Mouse (Mus musculus) cerebellum, adult 2 months (tissue): ENCODE data around the gene Clmn.

Experiments
- CTCF ChIP-seq: fragments of 200-500 bp; IDR thresholded peaks from 2 replicates; pipeline ENCODE4 v1.5.1; 2011; ENCODE audit warnings: low read depth, mild to moderate bottlenecking, control low read depth, low read length, moderate library complexity, borderline replicate concordance; ENCODE audit not compliant: insufficient read depth
- POLR2A ChIP-seq: fragments of 200-500 bp; IDR thresholded peaks from 2 replicates; pipeline ENCODE4 v1.6.1; 2011; ENCODE audit warnings: low read length, control low read depth, borderline replicate concordance; ENCODE audit not compliant: insufficient read depth

DNA sequence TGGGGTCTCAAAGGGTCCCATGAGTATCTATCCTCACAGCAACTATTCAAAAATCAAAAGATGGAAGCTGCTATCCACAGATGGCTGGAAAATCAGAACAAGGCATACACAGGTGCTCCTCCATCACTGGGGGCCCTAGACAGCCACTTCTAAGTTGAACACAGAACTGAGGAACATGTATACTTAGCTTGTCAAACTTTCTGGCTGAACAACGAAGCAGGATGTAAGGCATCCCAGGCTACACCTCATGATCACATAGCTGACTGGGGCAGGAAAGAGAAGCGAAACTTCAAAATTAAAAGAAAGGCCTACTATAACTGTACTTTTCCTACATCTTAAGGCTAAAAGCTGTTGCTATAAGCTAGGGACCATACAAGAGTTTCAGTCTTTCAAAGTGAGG is 115.9 kb downstream of the Clmn start:
- no peak for TF ChIP-seq POLR2A
- TF ChIP-seq CTCF, result no peak
